Mouse (Mus musculus) limb, embryonic 14.5 days (tissue): Measurements from ENCODE around the gene Efna2. TPM values are rescaled to one million over a fixed set of nuclear protein-coding genes. Genes with fewer than 3 reads are reported as not detected.
A peak's percentile ranks its signal among the peaks of the same experiment; 100 is the strongest.

Experiments used
- ATAC-seq: fragments of 200-750 bp; cut with Nextera tagmentation; 2 replicates; pipeline ENCODE4 v1.8.0; 2017; ENCODE audit warnings: low read depth, moderate number of reproducible peaks, moderate TSS enrichment; ENCODE audit not compliant: low FRiP score
- DNase-seq: peaks from one replicate; pipeline ENCODE4 v3.0.0-alpha.2; 2015; ENCODE audit warnings: low spot score
- H3K27ac ChIP-seq: fragments of 300-500 bp; sonication (generic); replicated peaks from 2 replicates; pipeline ENCODE4 v1.5.1; 2014; ENCODE audit warnings: low read depth, mild to moderate bottlenecking, low read length, moderate library complexity, mixed read lengths
- H3K27me3 ChIP-seq: fragments of 300-500 bp; sonication (generic); 2 replicates; pipeline ENCODE4 v1.6.1; 2014; ENCODE audit warnings: low read length, mixed read lengths; ENCODE audit not compliant: control insufficient read depth, insufficient read depth
- H3K36me3 ChIP-seq: fragments of 300-500 bp; sonication (generic); 2 replicates; pipeline ENCODE4 v1.6.1; 2014; ENCODE audit warnings: mild to moderate bottlenecking, low read length, moderate library complexity, mixed read lengths; ENCODE audit not compliant: control insufficient read depth, insufficient read depth
- H3K4me1 ChIP-seq: fragments of 300-500 bp; sonication (generic); 2 replicates; pipeline ENCODE4 v1.6.1; 2014; ENCODE audit warnings: antibody characterized with exemption, low read length, mixed read lengths; ENCODE audit not compliant: control insufficient read depth, insufficient read depth
- H3K4me2 ChIP-seq: fragments of 300-500 bp; sonication (generic); replicated peaks from 2 replicates; pipeline ENCODE4 v1.6.1; 2014; ENCODE audit warnings: low read depth, mild to moderate bottlenecking, low read length, moderate library complexity; ENCODE audit not compliant: severe bottlenecking
- H3K4me3 ChIP-seq: fragments of 300-500 bp; sonication (generic); replicated peaks from 2 replicates; pipeline ENCODE4 v1.5.1; 2014; ENCODE audit warnings: low read length
- H3K9ac ChIP-seq: fragments of 300-500 bp; sonication (generic); 2 replicates; pipeline ENCODE4 v1.6.1; 2014; ENCODE audit warnings: mild to moderate bottlenecking, low read depth, low read length, moderate library complexity; ENCODE audit not compliant: severe bottlenecking
- H3K9me3 ChIP-seq: fragments of 300-500 bp; sonication (generic); 2 replicates; pipeline ENCODE4 v1.6.1; 2016; ENCODE audit warnings: low read length; ENCODE audit not compliant: control insufficient read depth
- POLR2A ChIP-seq: fragments of 200-500 bp; IDR thresholded peaks from 2 replicates; pipeline ENCODE4 v1.8.0; 2012; ENCODE audit warnings: inconsistent platforms, mild to moderate bottlenecking, moderate library complexity, borderline replicate concordance; ENCODE audit not compliant: insufficient read depth, insufficient read length; ENCODE audit errors: extremely low read depth
- WGBS: fragments of 180-500 bp; shearing (Covaris S2); extraction: QIAGEN DNeasy Blood & Tissue Kit; methylation state at CpG from one replicate; pipeline ENCODE4 v1.1.7; 2014; 5-methylcytosine and 5-hydroxymethylcytosine counted together
- polyA plus RNA-seq, 2 experiments: library from polyadenylated mRNA; depleted of rRNA in 1 of 2; stranded (reverse) in 1 of 2; unstranded in 1 of 2; fragments of >200 nt; fragmentation: Nextera tagmentation in 1 of 2; extraction: Ambion mirVana in 1 of 2; gene quantifications; 2 replicates each; pipeline versions ENCODE4 v1.2.1 to v1.2.3; 2012 to 2014

Efna2 gene
- polyA plus RNA-seq, 2 experiments: 31.5 to 41.7 TPM

- Histone ChIP-seq H3K36me3 (peaks cover 56% of the 10 kb centered on the region), H3K27me3 (no peaks in the 10 kb centered on the region), H3K27ac (peak overlapping the region; percentile 99), H3K4me1 (peaks cover 17% of the 10 kb centered on the region; the same call in 1 of the 2 replicates), H3K4me2 (peak overlapping the region; percentile 61), H3K9ac (no peak overlapping the region), H3K4me3 (peak overlapping the region; percentile 99), H3K9me3 (no peaks in the 10 kb centered on the region)
- 82% methylated on average over 5 of the region's 5 CpGs for WGBS
- ATAC-seq (no peak), DNase-seq (no peak)
- TF ChIP-seq POLR2A: no peak
Measured at GRCm38 (mm10) chr10:80147146-80147718, 32.0 kb upstream of the Efna2 start.

GRCm38 (mm10) chr10:80147719-80148601 is 31.3 kb upstream of the Efna2 start, which contains the start of gene Midn:
Midn (plus strand) TSS chr10:80148272.
- Histone ChIP-seq H3K9me3 (no peaks in the 10 kb centered on the region), H3K9ac (peak within 1 kb of the TSS; percentile 91), H3K4me1 (peaks cover 19% of the 10 kb centered on the region), H3K27me3 (no peaks in the 10 kb centered on the region), H3K4me2 (peak within 1 kb of the TSS; percentile 61), H3K4me3 (peak within 1 kb of the TSS; percentile 99), H3K27ac (peak within 1 kb of the TSS; percentile 99), H3K36me3 (peaks cover 63% of the 10 kb centered on the region)
- ATAC-seq (peak; percentile 53), DNase-seq (peak; percentile 80)
- TF ChIP-seq POLR2A: peak; percentile 75; the same call in 1 of the 2 replicates
- 3% methylated on average over 25 of the region's 42 CpGs for WGBS

GRCm38 (mm10) chr10:80148610-80149290 is 30.5 kb upstream of the Efna2 start:
- peaks cover 66% of the 10 kb centered on the region for H3K36me3 ChIP-seq
- 2% methylated on average over 57 of the region's 57 CpGs for WGBS

GRCm38 (mm10) chr10:80149291-80150225 is 29.7 kb upstream of the Efna2 start:
- Histone ChIP-seq H3K9ac (peak overlapping the region; percentile 98), H3K4me2 (peak overlapping the region; percentile 93), H3K4me1 (peaks cover 26% of the 10 kb centered on the region), H3K27ac (peak overlapping the region; percentile 99), H3K36me3 (peaks cover 66% of the 10 kb centered on the region), H3K27me3 (no peaks in the 10 kb centered on the region), H3K9me3 (no peaks in the 10 kb centered on the region), H3K4me3 (peak overlapping the region; percentile 99)
- ATAC-seq: peak; percentile 84
- peak; percentile 88; the same call in 1 of the 2 replicates for TF ChIP-seq POLR2A
- WGBS: under 1% methylated on average over 64 of the region's 88 CpGs
- DNase-seq: peak; percentile 99

More at GRCm38 (mm10) chr10:80148610-80149290, 30.5 kb upstream of the Efna2 start:
- Histone ChIP-seq H3K27me3 (no peaks in the 10 kb centered on the region), H3K9ac (peak overlapping the region; percentile 91), H3K4me3 (peak overlapping the region; percentile 99), H3K9me3 (no peaks in the 10 kb centered on the region), H3K27ac (peak overlapping the region; percentile 99), H3K4me1 (peaks cover 24% of the 10 kb centered on the region), H3K4me2 (peak overlapping the region; percentile 61)
- peak; percentile 89 for DNase-seq
- TF ChIP-seq POLR2A: peak; percentile 13; the same call in 1 of the 2 replicates
- peak; percentile 20 for ATAC-seq
